Comparison of ENCODE assay signal across 20 mouse cellular contexts in the genomic region with DNA sequence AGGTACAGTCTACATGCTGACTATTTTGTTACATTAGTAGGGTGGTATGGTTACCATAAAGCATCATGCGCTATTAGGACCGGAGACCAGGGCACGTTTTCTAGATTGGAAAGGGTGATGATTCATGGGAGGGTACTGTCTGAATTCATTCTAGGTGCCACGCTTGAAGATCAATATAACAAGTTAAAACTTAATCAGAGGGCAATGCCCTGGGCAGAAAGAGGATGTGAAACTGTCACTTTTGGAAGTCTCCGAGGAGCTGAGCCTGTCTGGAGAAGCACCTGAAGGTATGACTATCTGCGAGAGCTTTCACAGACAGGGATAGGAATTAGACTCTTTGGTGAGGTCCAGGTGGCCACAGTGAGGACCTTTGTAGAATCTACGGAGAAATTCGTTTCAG.
DNase-seq lines count a peak whose midpoint lies in the region; ATAC-seq lines count a peak whose summit lies in the region.
"Had no signal": no experiment of that assay in that cellular context is flagged by ENCODE, and none has a peak within 500 bp of the region (broad histone marks: within the 10 kb centered on the region; RNA-seq: fewer than 3 reads in every experiment).

No protein-coding gene starts in this region.

- ATAC-seq in granulocyte monocyte progenitor cell, adult 5-6 weeks (replicated peaks; ENCODE audit: poor library complexity, severe bottlenecking) = peak; percentile 79
- ATAC-seq: activated CD4-positive, CD25-positive, alpha-beta regulatory T cell, adult 4 months; Patski had no signal

- DNase-seq in spleen, adult 12 weeks (ENCODE audit: low spot score) = peak; percentile 15
- DNase-seq in spleen, postnatal 10 days (ENCODE audit: low spot score in 2 of 2) = no peak
- peak; percentile 75 to 78 for DNase-seq in B cell, adult 2 months
- peak; percentile 82 for DNase-seq in splenic B cell, adult 2 months (ENCODE audit: low read depth, low spot score)
- no peak for DNase-seq in urinary bladder, adult 18-20 months (ENCODE audit: low spot score in 2 of 2)
- DNase-seq in kidney, adult 9 months = no peak
- DNase-seq: adrenal gland, postnatal 14 days; cerebellum, adult 11-12 months; cerebellum, adult 9-10 months; cerebellum, postnatal 25 days; gastrocnemius, adult 2 months; gastrocnemius, postnatal 25 days; heart, postnatal 14 days had no signal

- no peaks in the 10 kb centered on the region for H3K27me3 ChIP-seq in splenic B cell, adult 2 months (ENCODE audit: control insufficient read depth, insufficient read depth, low read length, poor library complexity, severe bottlenecking)
- H3K27me3 ChIP-seq: embryonic facial prominence, embryonic 13.5 days; forebrain, embryonic 12.5 days; heart, embryonic 15.5 days; hindbrain, embryonic 13.5 days; Patski had no signal

- no peaks in the 10 kb centered on the region for H3K36me3 ChIP-seq in splenic B cell, adult 2 months (ENCODE audit: control insufficient read depth, insufficient read depth, low read length, poor library complexity, severe bottlenecking)
- H3K36me3 ChIP-seq: embryonic facial prominence, embryonic 13.5 days; forebrain, embryonic 12.5 days; heart, embryonic 15.5 days; hindbrain, embryonic 13.5 days had no signal

Comparison
In these comparisons a context has a peak if more than half of its experiments do, and no peak if none do; other contexts are left out.
1. DNase-seq: peak in spleen, adult 12 weeks (single experiment), B cell, adult 2 months (2 of 2) and splenic B cell, adult 2 months (single experiment); none in spleen, postnatal 10 days (0 of 2), urinary bladder, adult 18-20 months (0 of 2) and kidney, adult 9 months (single experiment).